Mouse (Mus musculus) ES-E14 (cell line): ENCODE data around the gene Zfp629. TPM values are rescaled to one million over a fixed set of nuclear protein-coding genes. Genes with fewer than 3 reads are reported as not detected.

Source experiments
- DNase-seq: peaks from one replicate; pipeline ENCODE4 v3.0.0-alpha.2; 2013; ENCODE audit warnings: low read depth, low spot score
- H3K27ac ChIP-seq: 2 replicates; pipeline ENCODE4 v1.5.1; 2012; ENCODE audit warnings: low read depth, mild to moderate bottlenecking, low read length, moderate library complexity, mixed read lengths; ENCODE audit not compliant: poor library complexity, insufficient read depth, severe bottlenecking
- H3K36me3 ChIP-seq: 2 replicates; pipeline ENCODE4 v1.6.1; 2012; ENCODE audit warnings: mild to moderate bottlenecking, low read length, moderate library complexity, mixed read lengths; ENCODE audit not compliant: control insufficient read depth, poor library complexity, insufficient read depth, severe bottlenecking
- H3K4me1 ChIP-seq, 2 experiments: fragments of 150-350 bp in 1 of 2; sonication (generic) in 1 of 2; 2 replicates each; pipeline ENCODE4 v1.6.1; 2012; ENCODE audit warnings: low read length in 2 of 2, mild to moderate bottlenecking in 1 of 2, mixed read lengths in 1 of 2; ENCODE audit not compliant: control insufficient read depth in 2 of 2, insufficient read depth in 2 of 2, poor library complexity in 1 of 2
- H3K4me3 ChIP-seq, 2 experiments: fragments of 150-350 bp in 1 of 2; sonication (generic) in 1 of 2; 2 replicates each; pipeline ENCODE4 v1.5.1; 2012; ENCODE audit warnings: low read length in 2 of 2, low read depth in 1 of 2, mild to moderate bottlenecking in 1 of 2, mixed read lengths in 1 of 2; ENCODE audit not compliant: insufficient read depth in 1 of 2, poor library complexity in 1 of 2, severe bottlenecking in 1 of 2
- H3K9ac ChIP-seq: 2 replicates; pipeline ENCODE4 v1.6.1; 2012; ENCODE audit warnings: low read depth, mild to moderate bottlenecking, low read length, mixed read lengths; ENCODE audit not compliant: poor library complexity, insufficient read depth, severe bottlenecking
- H3K9me3 ChIP-seq: fragments of 150-350 bp; sonication (generic); 2 replicates; pipeline ENCODE4 v1.6.1; 2012; ENCODE audit warnings: low read depth, mild to moderate bottlenecking, low read length; ENCODE audit not compliant: control insufficient read depth, insufficient read depth
- CHD2 ChIP-seq: IDR thresholded peaks from 2 replicates; pipeline ENCODE4 v1.6.1; 2014; ENCODE audit warnings: mild to moderate bottlenecking, low read depth, low read length, inconsistent platforms
- HCFC1 ChIP-seq: IDR thresholded peaks from 2 replicates; pipeline ENCODE4 v1.6.1; 2012; ENCODE audit warnings: low read length, inconsistent platforms, borderline replicate concordance; ENCODE audit not compliant: insufficient read depth
- MAFK ChIP-seq: IDR thresholded peaks from 2 replicates; pipeline ENCODE4 v1.6.1; 2014; ENCODE audit warnings: mild to moderate bottlenecking, low read depth, low read length, inconsistent platforms; ENCODE audit not compliant: insufficient read depth
- ZC3H11A ChIP-seq: IDR thresholded peaks from 2 replicates; pipeline ENCODE4 v1.6.1; 2012; ENCODE audit warnings: low read depth, mild to moderate bottlenecking, inconsistent platforms, low read length, borderline replicate concordance
- ZNF384 ChIP-seq: IDR thresholded peaks from 2 replicates; pipeline ENCODE4 v1.6.1; 2012; ENCODE audit warnings: low read depth, low read length, inconsistent platforms
- in situ Hi-C, 2 experiments: fragments of 600-800 bp; cut with MboI; formaldehyde crosslinking; loops; one replicate each; pipeline ENCODE4 v1.15.1; 2025; ENCODE audit warnings: low sequenced_read_pairs in 2 of 2, inconsistent platforms in 1 of 2; ENCODE audit not compliant: unreplicated experiment in 2 of 2
- total RNA-seq: library from RNA; depleted of rRNA; stranded (reverse); fragments of 300-350 nt; gene quantifications from 2 replicates; pipeline ENCODE4 v1.2.3, GENCODE M21; 2012

Gene Zfp629
- total RNA-seq, 1 experiment = 2.1 TPM

DNA sequence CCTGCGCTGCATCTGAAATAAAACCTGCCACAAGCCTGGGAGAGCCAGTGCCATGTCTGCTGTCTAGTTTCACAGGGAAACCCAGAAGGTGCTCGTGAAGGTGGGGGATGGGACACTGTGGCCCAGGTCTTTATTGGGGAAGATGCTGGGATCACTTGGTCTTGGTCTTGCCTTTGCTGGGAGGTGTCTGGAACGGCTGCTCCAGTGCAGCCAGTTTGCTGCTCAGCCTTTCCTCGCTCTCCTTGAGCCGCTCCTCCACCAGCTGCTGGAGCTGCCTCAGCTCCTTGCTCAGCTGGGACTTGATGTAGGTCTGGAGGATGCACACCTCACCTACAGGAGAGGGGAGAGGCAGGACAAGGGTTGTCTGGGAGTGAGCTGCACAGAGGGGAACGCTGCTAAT, 32.3 kb downstream of the Zfp629 start:
- Histone ChIP-seq H3K4me1 (peaks cover 0 to 2% of the 10 kb centered on the region in 2 experiments; a peak in 1 of 4 replicates), H3K27ac (no peak overlapping the region), H3K36me3 (peaks cover 20% of the 10 kb centered on the region), H3K9ac (no peak overlapping the region), H3K4me3 (no peak overlapping the region), H3K9me3 (no peaks in the 10 kb centered on the region)
- in situ Hi-C loops = no loop called here
- TF ChIP-seq CHD2 (no peak), ZNF384 (no peak)
- DNase-seq = no peak

DNA sequence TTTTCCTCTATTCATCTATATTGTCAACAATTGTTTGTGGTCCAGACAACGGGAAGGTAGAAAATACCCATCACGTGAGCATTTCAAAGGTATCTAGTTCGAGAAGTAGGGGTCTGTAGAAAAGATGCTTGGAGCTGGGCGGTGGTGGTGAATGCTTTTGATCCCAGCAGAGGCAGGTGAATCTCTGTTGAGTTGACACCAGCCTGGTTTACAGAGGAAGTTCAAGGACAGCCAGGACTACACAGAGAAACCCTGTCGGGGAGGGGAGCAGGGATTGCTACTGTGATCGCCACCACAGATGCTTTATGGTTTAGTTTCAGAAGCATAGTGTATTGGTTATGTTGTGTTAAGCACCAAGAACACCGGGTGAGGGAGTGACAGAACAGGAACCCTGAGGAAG, 41.5 kb downstream of the Zfp629 start:
- TF ChIP-seq ZNF384 (no peak), CHD2 (no peak), HCFC1 (no peak), MAFK (no peak), ZC3H11A (no peak)
- Histone ChIP-seq H3K4me1 (peaks cover 2 to 6% of the 10 kb centered on the region in 2 experiments; a peak in 3 of 4 replicates), H3K27ac (no peak overlapping the region), H3K9me3 (no peaks in the 10 kb centered on the region), H3K36me3 (peaks cover 5% of the 10 kb centered on the region), H3K4me3 (peak overlapping the region; percentile 77 to 84), H3K9ac (peak overlapping the region; percentile 94)
- DNase-seq = no peak
- in situ Hi-C loops = no loop called here

DNA sequence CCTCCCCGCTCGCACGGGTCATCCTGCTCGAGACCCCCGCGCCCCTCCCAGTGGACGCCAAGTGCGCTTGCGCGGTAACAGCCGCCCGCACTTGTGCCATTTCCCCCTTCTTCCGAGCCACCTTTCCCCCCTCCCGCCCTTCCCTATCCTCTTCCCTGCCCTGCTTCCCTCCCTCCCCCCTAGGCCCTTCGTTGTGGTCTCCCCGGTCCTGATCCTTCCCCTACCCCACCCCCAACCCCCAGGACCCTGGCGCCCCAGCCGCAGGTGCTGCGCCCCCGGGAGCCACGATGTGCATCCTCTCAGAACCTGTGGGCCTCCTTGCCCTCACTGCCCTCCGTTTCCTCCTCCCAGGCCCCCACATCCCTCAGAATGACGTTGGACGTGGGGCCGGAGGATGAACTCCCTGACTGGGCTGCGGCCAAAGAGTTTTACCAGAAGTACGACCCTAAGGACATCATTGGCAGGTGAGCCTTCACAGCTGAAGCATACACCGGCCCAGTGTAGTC, 42.0 kb downstream of the Zfp629 start:
- H3K4me3 ChIP-seq = peak overlapping the region; percentile 77 to 84
- peak overlapping the region; percentile 94 for H3K9ac ChIP-seq
- in situ Hi-C loops = no loop called here
- H3K4me1 ChIP-seq = peaks cover 2 to 6% of the 10 kb centered on the region in 2 experiments; a peak in 3 of 4 replicates
- TF ChIP-seq ZNF384 (no peak), ZC3H11A (no peak), MAFK (no peak), CHD2 (no peak), HCFC1 (no peak)
- H3K9me3 ChIP-seq = no peaks in the 10 kb centered on the region
- DNase-seq = no peak
- peak overlapping the region; percentile 61 for H3K27ac ChIP-seq
- peaks cover 5% of the 10 kb centered on the region for H3K36me3 ChIP-seq

DNA sequence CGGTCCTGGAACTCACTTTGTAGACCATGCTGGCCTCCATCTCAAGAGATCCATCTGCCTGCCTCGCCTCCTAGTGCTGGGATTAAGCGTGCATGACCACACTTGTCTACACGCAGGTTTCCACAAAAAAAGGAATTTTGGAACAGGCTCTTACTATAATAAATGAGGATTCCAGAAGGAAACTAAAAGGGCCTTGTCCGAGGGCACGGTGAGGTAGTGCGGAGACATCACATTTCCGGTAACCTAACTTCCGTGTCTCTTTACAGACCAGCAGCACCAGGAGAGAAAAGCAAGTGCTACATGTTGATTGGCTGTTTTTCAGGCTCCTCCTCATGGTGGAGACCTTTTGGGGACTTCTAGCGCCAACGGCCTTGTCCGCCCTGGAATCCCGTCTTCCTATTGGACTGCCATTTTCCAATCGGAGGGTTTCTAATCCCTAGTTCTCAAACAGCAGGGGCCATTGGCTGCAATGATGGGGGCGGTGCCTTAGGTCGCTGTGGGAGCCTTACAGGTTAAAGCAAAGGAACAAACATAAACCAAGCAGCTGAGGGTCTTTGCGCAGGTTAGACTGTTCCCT, 42.6 kb downstream of the Zfp629 start, which contains the start of gene Phkg2:
Phkg2 (plus strand) TSS at position 446 of the 577 bp plus-strand sequence.
- Histone ChIP-seq H3K4me1 (peaks cover 2 to 6% of the 10 kb centered on the region in 2 experiments; a peak in 3 of 4 replicates), H3K36me3 (peaks cover 5% of the 10 kb centered on the region), H3K9me3 (no peaks in the 10 kb centered on the region), H3K4me3 (peak within 1 kb of the TSS; percentile 84 to 96), H3K9ac (peak within 1 kb of the TSS; percentile 94), H3K27ac (peak within 1 kb of the TSS; percentile 61)
- TF ChIP-seq ZC3H11A = no peak
- TF ChIP-seq CHD2 = peak; percentile 76
- peak; percentile 97 for DNase-seq
- in situ Hi-C loops = no loop called here
